ENCODE assay signal across 9 mouse cellular contexts in genomic region chr4:152339293-152339790, GRCm38 (mm10). TPM values are rescaled to one million over a fixed set of nuclear protein-coding genes. Genes with fewer than 3 reads are reported as not detected.
A peak's percentile ranks its signal among the peaks of the same experiment; 100 is the strongest.
DNase-seq lines count a peak whose midpoint lies in the region; ATAC-seq lines count a peak whose summit lies in the region.
"Had no signal": no experiment of that assay in that cellular context is flagged by ENCODE, and none has a peak within 500 bp of the region (broad histone marks: within the 10 kb centered on the region; RNA-seq: fewer than 3 reads in every experiment).

No protein-coding gene starts in this region.

- H3K9ac ChIP-seq in liver, embryonic 11.5 days (ENCODE audit: low read depth, low read length), result no peak overlapping the region
- H3K9ac ChIP-seq in forebrain, embryonic 11.5 days (ENCODE audit: low read length), result peak overlapping the region; percentile 63
- peak overlapping the region; percentile 55 for H3K9ac ChIP-seq in intestine, embryonic 16.5 days (ENCODE audit: low read depth, low read length)
- H3K9ac ChIP-seq in neural tube, embryonic 13.5 days, result peak overlapping the region; percentile 90

- H3K4me2 ChIP-seq in liver, embryonic 11.5 days, result peak overlapping the region; percentile 78
- H3K4me2 ChIP-seq in forebrain, embryonic 11.5 days (ENCODE audit: low read depth, low read length, severe bottlenecking), result peak overlapping the region; percentile 100
- peak overlapping the region; percentile 96 for H3K4me2 ChIP-seq in intestine, embryonic 16.5 days (ENCODE audit: low read depth, low read length)
- peak overlapping the region; percentile 88 for H3K4me2 ChIP-seq in neural tube, embryonic 13.5 days

- peak overlapping the region; percentile 52 for H3K4me3 ChIP-seq in liver, embryonic 11.5 days (ENCODE audit: low read depth, low read length)
- H3K4me3 ChIP-seq in forebrain, embryonic 11.5 days (ENCODE audit: low read depth, low read length), result peak overlapping the region; percentile 60
- H3K4me3 ChIP-seq in intestine, embryonic 16.5 days (ENCODE audit: low read length), result peak overlapping the region; percentile 55
- peak overlapping the region; percentile 69 for H3K4me3 ChIP-seq in neural tube, embryonic 13.5 days

- H3K36me3 ChIP-seq in liver, embryonic 11.5 days (ENCODE audit: control insufficient read depth, insufficient read depth, low read length), result peaks cover 8% of the 10 kb centered on the region
- H3K36me3 ChIP-seq in forebrain, embryonic 11.5 days (ENCODE audit: control insufficient read depth, insufficient read depth, low read length), result no peaks in the 10 kb centered on the region; the same call in 1 of the 2 replicates
- peaks cover 3% of the 10 kb centered on the region for H3K36me3 ChIP-seq in intestine, embryonic 16.5 days (ENCODE audit: control insufficient read depth, insufficient read depth, low read length)
- H3K36me3 ChIP-seq in neural tube, embryonic 13.5 days, result peaks cover 15% of the 10 kb centered on the region

- no peak for DNase-seq in liver, embryonic 11.5 days (ENCODE audit: low spot score)
- no peak for DNase-seq in liver
- DNase-seq in forebrain, embryonic 11.5 days (ENCODE audit: low spot score), result no peak
- no peak for DNase-seq in layer of hippocampus, postnatal 25 days (ENCODE audit: extremely low spot score in 1 of 2, low spot score in 1 of 2)
- DNase-seq in retina, postnatal 1 day, result no peak
- no peak for DNase-seq in ovary, adult 18-20 months (ENCODE audit: low spot score)

- peaks cover 7% of the 10 kb centered on the region for H3K4me1 ChIP-seq in liver, embryonic 11.5 days (replicated peaks; ENCODE audit: control insufficient read depth, insufficient read depth, low read length)
- H3K4me1 ChIP-seq in forebrain, embryonic 11.5 days (replicated peaks; ENCODE audit: control insufficient read depth, insufficient read depth, low read length), result peaks cover 13% of the 10 kb centered on the region
- peaks cover 25% of the 10 kb centered on the region for H3K4me1 ChIP-seq in intestine, embryonic 16.5 days (ENCODE audit: control insufficient read depth, insufficient read depth, low read length)
- peaks cover 40% of the 10 kb centered on the region for H3K4me1 ChIP-seq in neural tube, embryonic 13.5 days (replicated peaks)

- H3K9me3 ChIP-seq in liver, embryonic 11.5 days (ENCODE audit: control insufficient read depth, low read length), result no peaks in the 10 kb centered on the region
- H3K9me3 ChIP-seq in forebrain, embryonic 11.5 days (ENCODE audit: control insufficient read depth, low read length), result no peaks in the 10 kb centered on the region
- no peaks in the 10 kb centered on the region for H3K9me3 ChIP-seq in intestine, embryonic 16.5 days (ENCODE audit: control insufficient read depth, low read length)
- no peaks in the 10 kb centered on the region for H3K9me3 ChIP-seq in neural tube, embryonic 13.5 days

- H3K27me3 ChIP-seq in liver, embryonic 11.5 days (replicated peaks; ENCODE audit: control insufficient read depth, insufficient read depth, low read length), result peaks cover 48% of the 10 kb centered on the region
- H3K27me3 ChIP-seq in forebrain, embryonic 11.5 days (ENCODE audit: control insufficient read depth, insufficient read depth, low read length), result peaks cover 30% of the 10 kb centered on the region
- peaks cover 40% of the 10 kb centered on the region for H3K27me3 ChIP-seq in intestine, embryonic 16.5 days (replicated peaks; ENCODE audit: control insufficient read depth, insufficient read depth, low read length)
- H3K27me3 ChIP-seq in neural tube, embryonic 13.5 days, result peaks cover 40% of the 10 kb centered on the region

- no peak overlapping the region for H3K27ac ChIP-seq in liver, embryonic 11.5 days (ENCODE audit: low read depth, low read length)
- no peak overlapping the region for H3K27ac ChIP-seq in forebrain, embryonic 11.5 days (ENCODE audit: low read depth, low read length)
- no peak overlapping the region for H3K27ac ChIP-seq in intestine, embryonic 16.5 days (ENCODE audit: low read length)
- H3K27ac ChIP-seq in neural tube, embryonic 13.5 days (replicated peaks), result peak overlapping the region; percentile 72

- ATAC-seq in liver, embryonic 11.5 days (replicated peaks; ENCODE audit: low FRiP score), result no peak
- ATAC-seq in forebrain, embryonic 11.5 days (replicated peaks; ENCODE audit: low FRiP score), result no peak
- no peak for ATAC-seq in intestine, embryonic 16.5 days
- peak; percentile 20; the same call in 1 of the 2 replicates for ATAC-seq in neural tube, embryonic 13.5 days (ENCODE audit: low read depth)

- WGBS in liver, embryonic 11.5 days, result 5% methylated on average over 25 of the region's 26 CpGs
- 1% methylated on average over 26 of the region's 26 CpGs for WGBS in forebrain, embryonic 11.5 days
- WGBS in intestine, embryonic 16.5 days, result 2% methylated on average over 20 of the region's 26 CpGs
- 4% methylated on average over 20 of the region's 26 CpGs for WGBS in neural tube, embryonic 13.5 days

RNA-seq across cellular contexts. Expression of gene Chd5, which starts 0.9 kb away (rescaled TPM):
- 0.32 and 0.42 TPM in 2 replicates for polyA plus RNA-seq in liver, embryonic 11.5 days (2014; fragmentation: Nextera tagmentation; extraction: Ambion mirVana)
- 1.3 and 1.5 TPM in 2 replicates for polyA plus RNA-seq in forebrain, embryonic 11.5 days (2014; fragmentation: Nextera tagmentation; extraction: Ambion mirVana)
- polyA plus RNA-seq in intestine, embryonic 16.5 days (2015; fragmentation: Nextera tagmentation; extraction: Ambion mirVana), result 1.5 and 1.9 TPM in 2 replicates
- 26.0 and 30.8 TPM in 2 replicates for polyA plus RNA-seq in neural tube, embryonic 13.5 days (2015; fragmentation: Nextera tagmentation; extraction: Ambion mirVana)
- total RNA-seq in layer of hippocampus, postnatal 25 days (2021), result 100 to 1,000 TPM; 113 to 130 TPM

RNA-seq across cellular contexts. Expression of gene Rpl22, which starts 13.8 kb away (rescaled TPM):
- polyA plus RNA-seq in liver, embryonic 11.5 days (2014; fragmentation: Nextera tagmentation; extraction: Ambion mirVana), result 546 and 596 TPM in 2 replicates
- polyA plus RNA-seq in forebrain, embryonic 11.5 days (2014; fragmentation: Nextera tagmentation; extraction: Ambion mirVana), result 310 and 360 TPM in 2 replicates
- polyA plus RNA-seq in intestine, embryonic 16.5 days (2015; fragmentation: Nextera tagmentation; extraction: Ambion mirVana), result 281 and 323 TPM in 2 replicates
- 198 and 217 TPM in 2 replicates for polyA plus RNA-seq in neural tube, embryonic 13.5 days (2015; fragmentation: Nextera tagmentation; extraction: Ambion mirVana)
- total RNA-seq in layer of hippocampus, postnatal 25 days (2021), result 100 to 1,000 TPM; 200 to 205 TPM

RNA-seq across cellular contexts. Expression of gene Rnf207, which starts 20.5 kb away (rescaled TPM):
- polyA plus RNA-seq in liver, embryonic 11.5 days (2014; fragmentation: Nextera tagmentation; extraction: Ambion mirVana), result 0.53 and 0.97 TPM in 2 replicates
- polyA plus RNA-seq in forebrain, embryonic 11.5 days (2014; fragmentation: Nextera tagmentation; extraction: Ambion mirVana), result 0.60 and 1.2 TPM in 2 replicates
- 1.5 and 1.8 TPM in 2 replicates for polyA plus RNA-seq in intestine, embryonic 16.5 days (2015; fragmentation: Nextera tagmentation; extraction: Ambion mirVana)
- polyA plus RNA-seq in neural tube, embryonic 13.5 days (2015; fragmentation: Nextera tagmentation; extraction: Ambion mirVana), result 6.3 and 10.4 TPM in 2 replicates
- total RNA-seq in layer of hippocampus, postnatal 25 days (2021), result 1 to 10 TPM; 2.6 to 5.8 TPM

RNA-seq across cellular contexts. Expression of gene Icmt, which starts 42.3 kb away (rescaled TPM):
- polyA plus RNA-seq in liver, embryonic 11.5 days (2014; fragmentation: Nextera tagmentation; extraction: Ambion mirVana), result 20.6 and 21.1 TPM in 2 replicates
- polyA plus RNA-seq in forebrain, embryonic 11.5 days (2014; fragmentation: Nextera tagmentation; extraction: Ambion mirVana), result 22.1 and 23.6 TPM in 2 replicates
- 13.7 and 15.4 TPM in 2 replicates for polyA plus RNA-seq in intestine, embryonic 16.5 days (2015; fragmentation: Nextera tagmentation; extraction: Ambion mirVana)
- 17.9 and 21.7 TPM in 2 replicates for polyA plus RNA-seq in neural tube, embryonic 13.5 days (2015; fragmentation: Nextera tagmentation; extraction: Ambion mirVana)
- total RNA-seq in layer of hippocampus, postnatal 25 days (2021), result 10 to 100 TPM; 38.9 to 45.1 TPM

RNA-seq across cellular contexts. Expression of gene Hes3, which starts 47.9 kb away (rescaled TPM):
- polyA plus RNA-seq in liver, embryonic 11.5 days (2014; fragmentation: Nextera tagmentation; extraction: Ambion mirVana), result not detected in 2 replicates
- polyA plus RNA-seq in forebrain, embryonic 11.5 days (2014; fragmentation: Nextera tagmentation; extraction: Ambion mirVana), result 0.53 and 1.0 TPM in 2 replicates
- polyA plus RNA-seq in intestine, embryonic 16.5 days (2015; fragmentation: Nextera tagmentation; extraction: Ambion mirVana), result not detected in 2 replicates
- 0.24 and 0.26 TPM in 2 replicates for polyA plus RNA-seq in neural tube, embryonic 13.5 days (2015; fragmentation: Nextera tagmentation; extraction: Ambion mirVana)
- not detected for total RNA-seq in layer of hippocampus, postnatal 25 days (2021)
- total RNA-seq: layer of hippocampus, adult 18-20 months had no signal
